8 mouse cellular contexts compared by ENCODE assay signal in genomic region chr7:35333692-35334526, GRCm38 (mm10). TPM values are rescaled to one million over a fixed set of nuclear protein-coding genes. Genes with fewer than 3 reads are reported as not detected.
A peak's percentile ranks its signal among the peaks of the same experiment; 100 is the strongest.
DNase-seq lines count a peak whose midpoint lies in the region; ATAC-seq and TF ChIP-seq lines count a peak whose summit lies in the region.

Gene Rhpn2, plus strand, starts transcription at chr7:35334170.

- WGBS in hindbrain, postnatal 0 days = 2% methylated on average over 51 of the region's 52 CpGs

- peak; percentile 40; the same call in 1 of the 2 replicates for TF ChIP-seq CTCF in gastrocnemius, adult 2 months (IDR thresholded peaks at IDR 0.05)
- TF ChIP-seq CTCF in hindbrain, postnatal 0 days (IDR thresholded peaks at IDR 0.05; ENCODE audit: low read depth) = no peak; the same call in 1 of the 2 replicates
- peak; percentile 6 for TF ChIP-seq CTCF in left cerebral cortex, adult 2 months (IDR thresholded peaks at IDR 0.05)

- peak; percentile 84 for ATAC-seq in common myeloid progenitor, adult 5-6 weeks (replicated peaks; ENCODE audit: low read depth, poor library complexity, severe bottlenecking)
- ATAC-seq in hindbrain, postnatal 0 days = peak; percentile 98
- ATAC-seq in megakaryocyte, adult 5-6 weeks (ENCODE audit: poor library complexity, severe bottlenecking) = peak; percentile 90

- H3K4me3 ChIP-seq in gastrocnemius, adult 2 months = peak within 1 kb of the TSS; percentile 91
- H3K4me3 ChIP-seq in hindbrain, postnatal 0 days (ENCODE audit: low read length) = peak within 1 kb of the TSS; percentile 69
- H3K4me3 ChIP-seq in left cerebral cortex, adult 2 months = peak within 1 kb of the TSS; percentile 69

- H3K9ac ChIP-seq in hindbrain, postnatal 0 days (replicated peaks; ENCODE audit: low read length) = peak within 1 kb of the TSS; percentile 55

- peak; percentile 100 for DNase-seq in ZHBTc4 (ENCODE audit: low read depth, low spot score)
- DNase-seq in gastrocnemius, adult 2 months = peak; percentile 99
- peak; percentile 97 for DNase-seq in hindbrain, postnatal 0 days (ENCODE audit: low spot score)
- peak; percentile 98 to 99 for DNase-seq in left cerebral cortex, adult 2 months (ENCODE audit: extremely low spot score in 1 of 2, low spot score in 2 of 2)
- DNase-seq in right cerebral cortex, adult 2 months (ENCODE audit: low spot score in 2 of 2) = peak; percentile 98 to 99
- DNase-seq in urinary bladder, postnatal 14 days (ENCODE audit: low spot score) = peak; percentile 100

- no peaks in the 10 kb centered on the region for H3K9me3 ChIP-seq in hindbrain, postnatal 0 days (ENCODE audit: low read length)

- H3K4me1 ChIP-seq in hindbrain, postnatal 0 days (ENCODE audit: insufficient read depth, low read length) = peaks cover 7% of the 10 kb centered on the region; the same call in 1 of the 2 replicates

- intact Hi-C loops in gastrocnemius, adult 2 months (cut with DNase I) = loop anchor here (1.0 to 2.0 kb wide), 2 partner anchors 16 to 61 kb away; partner anchors contain the start of gene Gpatch1
- intact Hi-C loops in left cerebral cortex, adult 2 months (cut with DNase I) = loop anchor here (2.0 to 10.0 kb wide), 2 partner anchors 63 to 221 kb away; partner anchors contain the start of genes Cep89, Faap24 and Nudt19

- H3K27me3 ChIP-seq in hindbrain, postnatal 0 days (ENCODE audit: insufficient read depth, low read length) = 0 out of 2 replicates have a peak, but pooled peaks cover 6% of the 10 kb centered on the region

- H3K36me3 ChIP-seq in hindbrain, postnatal 0 days (ENCODE audit: insufficient read depth, low read length) = no peaks in the 10 kb centered on the region

- peak within 1 kb of the TSS; percentile 81 for H3K27ac ChIP-seq in gastrocnemius, adult 2 months
- peak within 1 kb of the TSS; percentile 58; the same call in 1 of the 2 replicates for H3K27ac ChIP-seq in hindbrain, postnatal 0 days
- peak within 1 kb of the TSS; percentile 60; the same call in 1 of the 2 replicates for H3K27ac ChIP-seq in left cerebral cortex, adult 2 months

- peak within 1 kb of the TSS; percentile 100 for H3K4me2 ChIP-seq in hindbrain, postnatal 0 days (ENCODE audit: low read depth, low read length)

RNA-seq across cellular contexts. Expression of gene Rhpn2, which starts in this region (rescaled TPM):
- total RNA-seq in common myeloid progenitor, adult 5-6 weeks (2017) = 0.46 TPM in 1 of 2 replicates, not detected in the other
- 1 to 10 TPM; 1.2 to 1.3 TPM for total RNA-seq in gastrocnemius, adult 2 months (2021)
- 3.8 and 4.7 TPM in 2 replicates for total RNA-seq in hindbrain, postnatal 0 days (2014; rRNA removed)
- 2.8 and 3.0 TPM in 2 replicates for polyA plus RNA-seq in hindbrain, postnatal 0 days (2015; fragmentation: Nextera tagmentation; extraction: Ambion mirVana)
- 1 to 10 TPM; 5.8 to 6.2 TPM for total RNA-seq in left cerebral cortex, adult 2 months (2021)
- total RNA-seq in megakaryocyte, adult 5-6 weeks (2015) = not detected in 2 replicates
- total RNA-seq in megakaryocyte, adult 5-6 weeks (2017) = not detected in 2 replicates

Comparison
In these comparisons a context has a peak if more than half of its experiments do, and no peak if none do; other contexts are left out.
1. Peak in every context shown above with its lines: DNase-seq, ATAC-seq, H3K4me3 ChIP-seq and H3K27ac ChIP-seq.
2. Peak in ATAC-seq in common myeloid progenitor, adult 5-6 weeks; RNA of the gene not detected or under 1 TPM.
3. Peak in ATAC-seq in megakaryocyte, adult 5-6 weeks; RNA of the gene not detected or under 1 TPM.